Mouse (Mus musculus) embryonic facial prominence, embryonic 13.5 days (tissue): ENCODE measurements around the gene E2f7. TPM values are rescaled to one million over a fixed set of nuclear protein-coding genes. Genes with fewer than 3 reads are reported as not detected.

Experiments
- ATAC-seq: fragments of 200-750 bp; cut with Nextera tagmentation; 2 replicates; pipeline ENCODE4 v1.8.0; 2017; ENCODE audit warnings: low read depth; ENCODE audit not compliant: insufficient number of reproducible peaks, insufficient read depth, low FRiP score, low TSS enrichment
- H3K27ac ChIP-seq: fragments of 300-500 bp; sonication (generic); 2 replicates; pipeline ENCODE4 v1.5.1; 2015; ENCODE audit warnings: moderate library complexity, mild to moderate bottlenecking, inconsistent platforms
- H3K27me3 ChIP-seq: fragments of 300-500 bp; sonication (generic); 2 replicates; pipeline ENCODE4 v1.6.1; 2015; ENCODE audit warnings: mild to moderate bottlenecking, inconsistent platforms
- H3K36me3 ChIP-seq: fragments of 300-500 bp; sonication (generic); 2 replicates; pipeline ENCODE4 v1.6.1; 2015; ENCODE audit warnings: mild to moderate bottlenecking, inconsistent platforms
- H3K4me1 ChIP-seq: fragments of 300-500 bp; sonication (generic); 2 replicates; pipeline ENCODE4 v1.6.1; 2015; ENCODE audit warnings: inconsistent platforms
- H3K4me2 ChIP-seq: fragments of 300-500 bp; sonication (generic); 2 replicates; pipeline ENCODE4 v1.6.1; 2015; ENCODE audit warnings: moderate library complexity, mild to moderate bottlenecking, inconsistent platforms
- H3K4me3 ChIP-seq: fragments of 300-500 bp; sonication (generic); 2 replicates; pipeline ENCODE4 v1.5.1; 2015; ENCODE audit warnings: mild to moderate bottlenecking, inconsistent platforms
- H3K9ac ChIP-seq: fragments of 300-500 bp; sonication (generic); 2 replicates; pipeline ENCODE4 v1.6.1; 2015; ENCODE audit warnings: mild to moderate bottlenecking, inconsistent platforms
- H3K9me3 ChIP-seq: fragments of 300-500 bp; sonication (generic); 2 replicates; pipeline ENCODE4 v1.6.1; 2016; ENCODE audit warnings: inconsistent platforms
- WGBS: fragments of 180-500 bp; shearing (Covaris S2); methylation state at CpG from one replicate; pipeline ENCODE4 v1.1.7; 2015; ENCODE audit warnings: mixed read lengths; 5-methylcytosine and 5-hydroxymethylcytosine counted together
- polyA plus RNA-seq: library from polyadenylated mRNA; unstranded; fragments of >200 nt; fragmentation: Nextera tagmentation; extraction: Ambion mirVana; gene quantifications from 2 replicates; pipeline ENCODE4 v1.2.1, GENCODE M21; 2015

E2f7 gene
- polyA plus RNA-seq, 1 experiment from 2014 or later = 24.3 TPM

GRCm38 (mm10) chr10:110782655-110783054 lies 37.4 kb downstream of the E2f7 start:
- no peaks in the 10 kb centered on the region for H3K27me3 ChIP-seq
- H3K4me2 ChIP-seq = no peak overlapping the region
- no peaks in the 10 kb centered on the region for H3K9me3 ChIP-seq
- WGBS = 82% methylated on average over 10 of the region's 10 CpGs
- no peak overlapping the region for H3K9ac ChIP-seq
- ATAC-seq = no peak
- no peaks in the 10 kb centered on the region for H3K4me1 ChIP-seq
- H3K36me3 ChIP-seq = peaks cover 68% of the 10 kb centered on the region
- no peak overlapping the region for H3K27ac ChIP-seq
- no peak overlapping the region for H3K4me3 ChIP-seq

- peaks cover 19% of the 10 kb centered on the region for H3K36me3 ChIP-seq
- H3K27ac ChIP-seq = no peak overlapping the region
- no peak overlapping the region for H3K4me2 ChIP-seq
- H3K27me3 ChIP-seq = no peaks in the 10 kb centered on the region
- no peak overlapping the region for H3K4me3 ChIP-seq
- no peaks in the 10 kb centered on the region for H3K4me1 ChIP-seq
- ATAC-seq = peak; percentile 43; the same call in 1 of the 2 replicates
- 58% methylated on average over 12 of the region's 12 CpGs for WGBS
- H3K9me3 ChIP-seq = no peaks in the 10 kb centered on the region
- no peak overlapping the region for H3K9ac ChIP-seq
These were observed 43.0 kb downstream of the E2f7 start for GRCm38 (mm10) chr10:110788049-110788752.

GRCm38 (mm10) chr10:110789683-110790082 lies 44.4 kb downstream of the E2f7 start:
- peaks cover 11% of the 10 kb centered on the region for H3K36me3 ChIP-seq
- 83% methylated on average over 8 of the region's 8 CpGs for WGBS
- H3K9ac ChIP-seq = no peak overlapping the region
- H3K4me2 ChIP-seq = no peak overlapping the region
- peaks cover under 1% of the 10 kb centered on the region; the same call in 1 of the 2 replicates for H3K4me1 ChIP-seq
- H3K27me3 ChIP-seq = no peaks in the 10 kb centered on the region
- no peaks in the 10 kb centered on the region for H3K9me3 ChIP-seq
- H3K27ac ChIP-seq = no peak overlapping the region
- no peak overlapping the region for H3K4me3 ChIP-seq
- ATAC-seq = no peak

- H3K4me2 ChIP-seq = no peak overlapping the region
- WGBS = 74% methylated on average over 8 of the region's 8 CpGs
These were observed 48.0 kb downstream of the E2f7 start for GRCm38 (mm10) chr10:110793150-110793787.

GRCm38 (mm10) chr10:110794564-110795205 lies 49.4 kb downstream of the E2f7 start:
- peak overlapping the region; percentile 47 for H3K4me2 ChIP-seq
- peak overlapping the region; percentile 6; the same call in 1 of the 2 replicates for H3K4me3 ChIP-seq
- H3K4me1 ChIP-seq = peaks cover 9% of the 10 kb centered on the region
- no peaks in the 10 kb centered on the region for H3K27me3 ChIP-seq
- H3K27ac ChIP-seq = no peak overlapping the region
- no peaks in the 10 kb centered on the region for H3K9me3 ChIP-seq
- no peak for ATAC-seq
- H3K9ac ChIP-seq = no peak overlapping the region
- WGBS = 8% methylated on average over 12 of the region's 12 CpGs
- no peaks in the 10 kb centered on the region for H3K36me3 ChIP-seq

More at GRCm38 (mm10) chr10:110793150-110793787, 48.0 kb downstream of the E2f7 start:
- H3K27ac ChIP-seq = no peak overlapping the region
- H3K36me3 ChIP-seq = no peaks in the 10 kb centered on the region
- no peaks in the 10 kb centered on the region for H3K9me3 ChIP-seq
- H3K4me3 ChIP-seq = no peak overlapping the region
- peaks cover 9% of the 10 kb centered on the region for H3K4me1 ChIP-seq
- H3K9ac ChIP-seq = no peak overlapping the region
- no peaks in the 10 kb centered on the region for H3K27me3 ChIP-seq
- no peak for ATAC-seq

- Histone ChIP-seq H3K4me2 (peak overlapping the region; percentile 47), H3K9me3 (no peaks in the 10 kb centered on the region), H3K36me3 (no peaks in the 10 kb centered on the region), H3K4me1 (peaks cover 9% of the 10 kb centered on the region), H3K27me3 (no peaks in the 10 kb centered on the region), H3K4me3 (0 out of 2 replicates have a peak overlapping the region, but pooled peaks have one; percentile 6), H3K27ac (no peak overlapping the region), H3K9ac (no peak overlapping the region)
- 80% methylated on average over 9 of the region's 9 CpGs for WGBS
- no peak for ATAC-seq
These were observed 50.1 kb downstream of the E2f7 start for GRCm38 (mm10) chr10:110795206-110795796.

GRCm38 (mm10) chr10:110801296-110801695 lies 56.1 kb downstream of the E2f7 start:
- H3K9me3 ChIP-seq = no peaks in the 10 kb centered on the region
- 63% methylated on average over 3 of the region's 3 CpGs for WGBS
- H3K36me3 ChIP-seq = no peaks in the 10 kb centered on the region
- no peak overlapping the region for H3K27ac ChIP-seq
- no peak for ATAC-seq
- peaks cover 27% of the 10 kb centered on the region for H3K4me1 ChIP-seq
- H3K4me2 ChIP-seq = no peak overlapping the region
- H3K27me3 ChIP-seq = no peaks in the 10 kb centered on the region
- H3K4me3 ChIP-seq = no peak overlapping the region
- H3K9ac ChIP-seq = no peak overlapping the region

- ATAC-seq = 0 out of 2 replicates have a peak, but pooled peaks have one; percentile 33
- H3K36me3 ChIP-seq = no peaks in the 10 kb centered on the region
These were observed 59.2 kb downstream of the E2f7 start for GRCm38 (mm10) chr10:110804279-110805024.

GRCm38 (mm10) chr10:110805025-110805740 lies 59.9 kb downstream of the E2f7 start:
- H3K4me2 ChIP-seq = no peak overlapping the region
- no peak for ATAC-seq
- H3K9me3 ChIP-seq = no peaks in the 10 kb centered on the region
- no peaks in the 10 kb centered on the region for H3K27me3 ChIP-seq
- no peaks in the 10 kb centered on the region for H3K36me3 ChIP-seq
- no peak overlapping the region for H3K9ac ChIP-seq
- H3K27ac ChIP-seq = 0 out of 2 replicates have a peak overlapping the region, but pooled peaks have one; percentile 33
- peaks cover 32% of the 10 kb centered on the region for H3K4me1 ChIP-seq
- 24% methylated on average over 5 of the region's 5 CpGs for WGBS
- no peak overlapping the region for H3K4me3 ChIP-seq

More at GRCm38 (mm10) chr10:110804279-110805024, 59.2 kb downstream of the E2f7 start:
- WGBS = 63% methylated on average over 11 of the region's 11 CpGs
- H3K4me2 ChIP-seq = peak overlapping the region; percentile 27
- no peaks in the 10 kb centered on the region for H3K9me3 ChIP-seq
- 0 out of 2 replicates have a peak overlapping the region, but pooled peaks have one; percentile 6 for H3K4me3 ChIP-seq
- peaks cover 32% of the 10 kb centered on the region for H3K4me1 ChIP-seq
- no peaks in the 10 kb centered on the region for H3K27me3 ChIP-seq
- no peak overlapping the region for H3K9ac ChIP-seq
- H3K27ac ChIP-seq = no peak overlapping the region

GRCm38 (mm10) chr10:110806471-110806870 lies 61.2 kb downstream of the E2f7 start:
- Histone ChIP-seq H3K4me1 (peaks cover 32% of the 10 kb centered on the region), H3K27ac (no peak overlapping the region), H3K27me3 (no peaks in the 10 kb centered on the region), H3K9me3 (no peaks in the 10 kb centered on the region), H3K4me3 (no peak overlapping the region), H3K36me3 (no peaks in the 10 kb centered on the region), H3K4me2 (no peak overlapping the region), H3K9ac (no peak overlapping the region)
- no peak for ATAC-seq
- 33% methylated on average over 8 of the region's 8 CpGs for WGBS
